In the genomic region with DNA sequence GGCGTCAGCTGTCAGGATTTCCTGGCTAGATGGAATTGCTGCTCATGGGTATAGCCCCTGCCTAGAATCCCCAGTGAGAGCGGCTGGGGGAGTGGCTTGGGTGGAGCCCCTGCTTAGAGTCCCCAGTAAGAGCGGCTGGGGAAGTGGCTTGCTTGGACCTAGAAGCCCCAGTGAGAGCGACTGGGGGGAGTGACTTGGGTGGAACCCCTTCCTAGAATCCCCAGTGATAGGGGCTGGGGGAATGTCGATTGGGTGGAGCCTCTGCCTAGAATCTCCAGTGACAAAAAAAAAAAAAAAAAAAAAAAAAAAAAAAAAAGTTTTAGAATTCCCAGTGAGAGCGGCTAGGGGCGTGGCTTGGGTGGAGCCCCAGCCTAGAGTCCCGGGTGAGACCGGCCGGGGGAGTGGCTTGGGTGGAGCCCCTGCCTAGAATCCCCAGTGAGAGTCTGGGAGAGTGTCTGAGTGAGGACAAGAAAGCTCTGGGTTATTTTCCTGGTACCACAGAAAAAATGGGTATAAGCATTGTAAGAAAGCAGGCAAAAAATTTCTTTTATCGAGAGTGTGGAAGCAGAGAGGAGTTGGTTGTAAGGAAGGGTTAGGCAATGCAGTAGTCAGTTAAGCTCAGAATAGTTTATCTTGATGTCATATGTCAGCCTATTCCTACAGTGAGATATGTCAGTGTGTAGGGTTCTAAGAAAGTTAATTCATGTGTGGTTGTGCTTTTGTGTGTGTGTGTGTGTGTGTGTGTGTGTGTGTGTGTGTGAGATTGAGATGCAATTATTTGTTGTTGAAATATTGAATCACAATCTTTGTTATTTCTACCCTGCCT, we compare ENCODE assay signal across 9 mouse cellular contexts. TPM values are rescaled to one million over a fixed set of nuclear protein-coding genes. Genes with fewer than 3 reads are reported as not detected.
DNase-seq lines count a peak whose midpoint lies in the region; ATAC-seq and TF ChIP-seq lines count a peak whose summit lies in the region.
"Had no signal": no experiment of that assay in that cellular context is flagged by ENCODE, and none has a peak within 500 bp of the region (broad histone marks: within the 10 kb centered on the region; RNA-seq: fewer than 3 reads in every experiment).

No protein-coding gene starts in this region.

- TF ChIP-seq POLR2A in heart, adult 2 months (IDR thresholded peaks at IDR 0.05; ENCODE audit: insufficient read depth, low read depth, low read length): no peak
- TF ChIP-seq POLR2A in limb, embryonic 14.5 days (IDR thresholded peaks at IDR 0.05; ENCODE audit: borderline replicate concordance, extremely low read depth, insufficient read depth, insufficient read length): no peak

- intact Hi-C loops in heart, adult 2 months (cut with DNase I): no loop called here
- intact Hi-C loops in left cerebral cortex, postnatal 10 days (cut with DNase I): no loop called here

- no peak for TF ChIP-seq EP300 in heart, adult 2 months (IDR thresholded peaks at IDR 0.05; ENCODE audit: insufficient read depth, low read depth, low read length)

- no peak overlapping the region for H3K9ac ChIP-seq in kidney, embryonic 15.5 days
- H3K9ac ChIP-seq in heart, adult 2 months (ENCODE audit: low read depth, low read length): no peak overlapping the region
- no peak overlapping the region for H3K9ac ChIP-seq in limb, embryonic 14.5 days (ENCODE audit: low read depth, low read length, severe bottlenecking)
- H3K9ac ChIP-seq in neural tube, embryonic 15.5 days (replicated peaks): no peak overlapping the region

- 0 out of 2 replicates have a peak, but pooled peaks cover 6% of the 10 kb centered on the region for H3K27me3 ChIP-seq in kidney, embryonic 15.5 days
- no peaks in the 10 kb centered on the region; the same call in 1 of the 2 replicates for H3K27me3 ChIP-seq in heart, adult 2 months (ENCODE audit: control insufficient read depth, insufficient read depth, low read length)
- H3K27me3 ChIP-seq in limb, embryonic 14.5 days (ENCODE audit: control insufficient read depth, insufficient read depth, low read length): no peaks in the 10 kb centered on the region
- H3K27me3 ChIP-seq in neural tube, embryonic 15.5 days (replicated peaks): no peaks in the 10 kb centered on the region

- H3K4me1 ChIP-seq in kidney, embryonic 15.5 days: peaks cover 5% of the 10 kb centered on the region
- H3K4me1 ChIP-seq in heart, adult 2 months (ENCODE audit: control insufficient read depth, insufficient read depth, low read length): no peaks in the 10 kb centered on the region
- H3K4me1 ChIP-seq in limb, embryonic 14.5 days (ENCODE audit: control insufficient read depth, insufficient read depth, low read length): no peaks in the 10 kb centered on the region
- H3K4me1 ChIP-seq in neural tube, embryonic 15.5 days: no peaks in the 10 kb centered on the region

- peak overlapping the region; percentile 45 for H3K4me2 ChIP-seq in kidney, embryonic 15.5 days
- no peak overlapping the region; the same call in 1 of the 2 replicates for H3K4me2 ChIP-seq in limb, embryonic 14.5 days (replicated peaks; ENCODE audit: low read depth, low read length, severe bottlenecking)
- peak overlapping the region; percentile 17; the same call in 1 of the 2 replicates for H3K4me2 ChIP-seq in neural tube, embryonic 15.5 days

- no peaks in the 10 kb centered on the region for H3K36me3 ChIP-seq in kidney, embryonic 15.5 days
- H3K36me3 ChIP-seq in heart, adult 2 months (ENCODE audit: control insufficient read depth, insufficient read depth, low read length): no peaks in the 10 kb centered on the region
- H3K36me3 ChIP-seq in limb, embryonic 14.5 days (ENCODE audit: control insufficient read depth, insufficient read depth, low read length): no peaks in the 10 kb centered on the region
- H3K36me3 ChIP-seq in neural tube, embryonic 15.5 days: no peaks in the 10 kb centered on the region

- peak; percentile 96 for ATAC-seq in kidney, embryonic 15.5 days (replicated peaks; ENCODE audit: low FRiP score)
- peak; percentile 84 for ATAC-seq in limb, embryonic 14.5 days (ENCODE audit: low FRiP score, low read depth)
- no peak for ATAC-seq in neural tube, embryonic 15.5 days (ENCODE audit: low FRiP score)
- ATAC-seq: Patski had no signal

- H3K79me2 ChIP-seq in heart, adult 2 months (replicated peaks; ENCODE audit: control insufficient read depth, insufficient read depth, low read length): no peaks in the 10 kb centered on the region

- 0 out of 2 replicates have a peak overlapping the region, but pooled peaks have one; percentile 10 for H3K27ac ChIP-seq in kidney, embryonic 15.5 days
- H3K27ac ChIP-seq in heart, adult 2 months: no peak overlapping the region
- no peak overlapping the region for H3K27ac ChIP-seq in limb, embryonic 14.5 days (replicated peaks; ENCODE audit: low read depth, low read length)
- H3K27ac ChIP-seq in neural tube, embryonic 15.5 days (replicated peaks): no peak overlapping the region

- 1% methylated on average over 11 of the region's 11 CpGs for WGBS in kidney, embryonic 15.5 days
- WGBS in heart, adult 2 months: 4% methylated on average over 11 of the region's 11 CpGs
- WGBS in limb, embryonic 14.5 days: 1% methylated on average over 11 of the region's 11 CpGs
- 4% methylated on average over 11 of the region's 11 CpGs for WGBS in neural tube, embryonic 15.5 days

- no peak for DNase-seq in kidney, adult 11 months
- peak; percentile 60 for DNase-seq in c-Kit-positive CD71-positive TER-119-positive erythroid progenitor cells, embryonic 14.5 days (ENCODE audit: low spot score)
- DNase-seq in heart, adult 2 months: peak; percentile 35 to 58
- peak; percentile 37 for DNase-seq in limb, embryonic 14.5 days (ENCODE audit: low spot score)
- DNase-seq in thymus, adult 18-20 months: no peak
- no peak for DNase-seq in left cerebral cortex, postnatal 10 days (ENCODE audit: extremely low spot score in 1 of 2, low spot score in 2 of 2)

- H3K9me3 ChIP-seq in kidney, embryonic 15.5 days (replicated peaks): no peaks in the 10 kb centered on the region
- H3K9me3 ChIP-seq in limb, embryonic 14.5 days (ENCODE audit: control insufficient read depth, low read length): no peaks in the 10 kb centered on the region
- H3K9me3 ChIP-seq in neural tube, embryonic 15.5 days (replicated peaks): no peaks in the 10 kb centered on the region

- TF ChIP-seq CTCF in heart, adult 2 months (IDR thresholded peaks at IDR 0.05): no peak

- H3K4me3 ChIP-seq in kidney, embryonic 15.5 days (replicated peaks): peak overlapping the region; percentile 7; the same call in 1 of the 2 replicates
- no peak overlapping the region for H3K4me3 ChIP-seq in heart, adult 2 months
- H3K4me3 ChIP-seq in limb, embryonic 14.5 days (replicated peaks; ENCODE audit: low read length): no peak overlapping the region
- H3K4me3 ChIP-seq in neural tube, embryonic 15.5 days (replicated peaks): no peak overlapping the region

RNA-seq across cellular contexts. Expression of gene Tnfsf9, which starts 13.6 kb away (rescaled TPM):
- 10.2 and 10.4 TPM in 2 replicates for polyA plus RNA-seq in kidney, embryonic 15.5 days (2015; fragmentation: Nextera tagmentation; extraction: Ambion mirVana)
- under 1 TPM; 0.26 to 0.80 TPM for total RNA-seq in heart, adult 2 months (2021)
- polyA plus RNA-seq in heart, adult 2 months (2012; rRNA removed): 0.67 and 1.2 TPM in 2 replicates
- polyA plus RNA-seq in limb, embryonic 14.5 days (2012; rRNA removed): 10.6 and 11.3 TPM in 2 replicates
- 6.8 and 7.4 TPM in 2 replicates for polyA plus RNA-seq in limb, embryonic 14.5 days (2014; fragmentation: Nextera tagmentation; extraction: Ambion mirVana)
- polyA plus RNA-seq in neural tube, embryonic 15.5 days (2015; fragmentation: Nextera tagmentation; extraction: Ambion mirVana): 7.7 and 8.5 TPM in 2 replicates
- total RNA-seq in left cerebral cortex, postnatal 10 days (2021): under 1 TPM; 0.43 to 0.55 TPM

RNA-seq across cellular contexts. Expression of gene Cd70, which starts 30.8 kb away (rescaled TPM):
- polyA plus RNA-seq in kidney, embryonic 15.5 days (2015; fragmentation: Nextera tagmentation; extraction: Ambion mirVana): 0.38 TPM in 1 of 2 replicates, not detected in the other
- not detected for total RNA-seq in heart, adult 2 months (2021)
- polyA plus RNA-seq in heart, adult 2 months (2012; rRNA removed): not detected in 2 replicates
- polyA plus RNA-seq in limb, embryonic 14.5 days (2012; rRNA removed): not detected in 2 replicates
- not detected in 2 replicates for polyA plus RNA-seq in limb, embryonic 14.5 days (2014; fragmentation: Nextera tagmentation; extraction: Ambion mirVana)
- polyA plus RNA-seq in neural tube, embryonic 15.5 days (2015; fragmentation: Nextera tagmentation; extraction: Ambion mirVana): 1.7 and 1.8 TPM in 2 replicates
- not detected for total RNA-seq in left cerebral cortex, postnatal 10 days (2021)
- polyA plus RNA-seq: Patski had no signal

RNA-seq across cellular contexts. Expression of gene Tubb4a, which starts 31.2 kb away (rescaled TPM):
- 23.6 and 29.4 TPM in 2 replicates for polyA plus RNA-seq in kidney, embryonic 15.5 days (2015; fragmentation: Nextera tagmentation; extraction: Ambion mirVana)
- total RNA-seq in heart, adult 2 months (2021): 1 to 10 TPM; 1.5 to 2.7 TPM
- polyA plus RNA-seq in heart, adult 2 months (2012; rRNA removed): 4.0 and 6.1 TPM in 2 replicates
- polyA plus RNA-seq in limb, embryonic 14.5 days (2012; rRNA removed): 10.3 and 14.2 TPM in 2 replicates
- polyA plus RNA-seq in limb, embryonic 14.5 days (2014; fragmentation: Nextera tagmentation; extraction: Ambion mirVana): 8.8 and 10.1 TPM in 2 replicates
- polyA plus RNA-seq in neural tube, embryonic 15.5 days (2015; fragmentation: Nextera tagmentation; extraction: Ambion mirVana): 309 and 350 TPM in 2 replicates
- 100 to 1,000 TPM; 519 to 556 TPM for total RNA-seq in left cerebral cortex, postnatal 10 days (2021)

RNA-seq across cellular contexts. Expression of gene Dennd1c, which starts 40.4 kb away (rescaled TPM):
- 4.7 and 6.0 TPM in 2 replicates for polyA plus RNA-seq in kidney, embryonic 15.5 days (2015; fragmentation: Nextera tagmentation; extraction: Ambion mirVana)
- 1 to 10 TPM; 1.1 to 2.0 TPM for total RNA-seq in heart, adult 2 months (2021)
- polyA plus RNA-seq in heart, adult 2 months (2012; rRNA removed): 5.1 and 6.0 TPM in 2 replicates
- polyA plus RNA-seq in limb, embryonic 14.5 days (2012; rRNA removed): 2.0 and 2.5 TPM in 2 replicates
- polyA plus RNA-seq in limb, embryonic 14.5 days (2014; fragmentation: Nextera tagmentation; extraction: Ambion mirVana): 0.97 and 1.9 TPM in 2 replicates
- polyA plus RNA-seq in neural tube, embryonic 15.5 days (2015; fragmentation: Nextera tagmentation; extraction: Ambion mirVana): 5.6 and 7.7 TPM in 2 replicates
- total RNA-seq in left cerebral cortex, postnatal 10 days (2021): 1 to 10 TPM; 1.4 to 1.6 TPM

RNA-seq across cellular contexts. Expression of gene Slc25a23, which starts 59.1 kb away (rescaled TPM):
- 11.4 and 12.9 TPM in 2 replicates for polyA plus RNA-seq in kidney, embryonic 15.5 days (2015; fragmentation: Nextera tagmentation; extraction: Ambion mirVana)
- total RNA-seq in heart, adult 2 months (2021): 10 to 100 TPM; 63.5 to 70.9 TPM
- 67.5 and 72.4 TPM in 2 replicates for polyA plus RNA-seq in heart, adult 2 months (2012; rRNA removed)
- 26.3 and 32.9 TPM in 2 replicates for polyA plus RNA-seq in limb, embryonic 14.5 days (2012; rRNA removed)
- polyA plus RNA-seq in limb, embryonic 14.5 days (2014; fragmentation: Nextera tagmentation; extraction: Ambion mirVana): 5.7 and 8.3 TPM in 2 replicates
- polyA plus RNA-seq in neural tube, embryonic 15.5 days (2015; fragmentation: Nextera tagmentation; extraction: Ambion mirVana): 42.7 and 43.7 TPM in 2 replicates
- total RNA-seq in left cerebral cortex, postnatal 10 days (2021): 100 to 1,000 TPM; 325 to 326 TPM

Comparison
In these comparisons a context has a peak if more than half of its experiments do, and no peak if none do; other contexts are left out.
1. DNase-seq: peak in c-Kit-positive CD71-positive TER-119-positive erythroid progenitor cells, embryonic 14.5 days (single experiment), heart, adult 2 months (2 of 2) and limb, embryonic 14.5 days (single experiment); none in kidney, adult 11 months (single experiment), thymus, adult 18-20 months (0 of 2) and left cerebral cortex, postnatal 10 days (0 of 2).
2. RNA of gene Tubb4a, which starts 31.2 kb away (polyA plus RNA-seq): 309 to 350 TPM in neural tube, embryonic 15.5 days; 23.6 to 29.4 TPM in kidney, embryonic 15.5 days, 8.8 to 14.2 TPM in limb, embryonic 14.5 days and 4.0 to 6.1 TPM in heart, adult 2 months; every median in the first group is over 10 times any median in the second.